Mouse (Mus musculus) embryonic facial prominence, embryonic 13.5 days (tissue): ENCODE results near the gene Uts2. TPM values are rescaled to one million over a fixed set of nuclear protein-coding genes. Genes with fewer than 3 reads are reported as not detected.

ENCODE experiments used
- polyA plus RNA-seq: library from polyadenylated mRNA; unstranded; fragments of >200 nt; fragmentation: Nextera tagmentation; extraction: Ambion mirVana; gene quantifications from 2 replicates; pipeline ENCODE4 v1.2.1, GENCODE M21; 2015

Uts2 gene
- polyA plus RNA-seq, 1 experiment from 2014 or later = not detected

Other genes with a start within 250 kb of the Uts2 start
- 23.1 and 25.8 TPM in 2 replicates for gene Errfi1, start 143.2 kb upstream of the Uts2 start, polyA plus RNA-seq
- 449 and 477 TPM in 2 replicates for gene Park7, start 82.7 kb upstream of the Uts2 start, polyA plus RNA-seq
- gene Tnfrsf9, start 82.5 kb upstream of the Uts2 start, polyA plus RNA-seq = 0.39 and 0.51 TPM in 2 replicates
- gene Per3, start 47.6 kb downstream of the Uts2 start, polyA plus RNA-seq = 7.9 and 8.3 TPM in 2 replicates
- 115 and 120 TPM in 2 replicates for gene Vamp3, start 60.9 kb downstream of the Uts2 start, polyA plus RNA-seq
- not detected in 2 replicates for gene Gm13090, start 92.5 kb downstream of the Uts2 start, polyA plus RNA-seq